Mouse (Mus musculus) frontal cortex, adult 2 months (tissue): Measurements from ENCODE around the gene Fam122a. TPM values are rescaled to one million over a fixed set of nuclear protein-coding genes. Genes with fewer than 3 reads are reported as not detected.

ENCODE experiments used
- DNase-seq, 2 experiments: peaks; one replicate each; pipeline ENCODE4 v3.0.0; 2022; ENCODE audit warnings: low spot score in 1 of 2; ENCODE audit errors: extremely low spot score in 1 of 2
- polyA plus RNA-seq: library from polyadenylated mRNA; depleted of rRNA; stranded (reverse); fragments of >200 nt; gene quantifications from 2 replicates; pipeline ENCODE4 v1.2.3, GENCODE M21; 2012

Gene Fam122a
- polyA plus RNA-seq, 1 experiment = 25.9 TPM

- DNase-seq = no peak
Observed at GRCm38 (mm10) chr19:24491824-24492223, 14.7 kb upstream of the Fam122a start.

GRCm38 (mm10) chr19:24490275-24490674, 13.1 kb upstream of the Fam122a start:
- DNase-seq = no peak

DNA sequence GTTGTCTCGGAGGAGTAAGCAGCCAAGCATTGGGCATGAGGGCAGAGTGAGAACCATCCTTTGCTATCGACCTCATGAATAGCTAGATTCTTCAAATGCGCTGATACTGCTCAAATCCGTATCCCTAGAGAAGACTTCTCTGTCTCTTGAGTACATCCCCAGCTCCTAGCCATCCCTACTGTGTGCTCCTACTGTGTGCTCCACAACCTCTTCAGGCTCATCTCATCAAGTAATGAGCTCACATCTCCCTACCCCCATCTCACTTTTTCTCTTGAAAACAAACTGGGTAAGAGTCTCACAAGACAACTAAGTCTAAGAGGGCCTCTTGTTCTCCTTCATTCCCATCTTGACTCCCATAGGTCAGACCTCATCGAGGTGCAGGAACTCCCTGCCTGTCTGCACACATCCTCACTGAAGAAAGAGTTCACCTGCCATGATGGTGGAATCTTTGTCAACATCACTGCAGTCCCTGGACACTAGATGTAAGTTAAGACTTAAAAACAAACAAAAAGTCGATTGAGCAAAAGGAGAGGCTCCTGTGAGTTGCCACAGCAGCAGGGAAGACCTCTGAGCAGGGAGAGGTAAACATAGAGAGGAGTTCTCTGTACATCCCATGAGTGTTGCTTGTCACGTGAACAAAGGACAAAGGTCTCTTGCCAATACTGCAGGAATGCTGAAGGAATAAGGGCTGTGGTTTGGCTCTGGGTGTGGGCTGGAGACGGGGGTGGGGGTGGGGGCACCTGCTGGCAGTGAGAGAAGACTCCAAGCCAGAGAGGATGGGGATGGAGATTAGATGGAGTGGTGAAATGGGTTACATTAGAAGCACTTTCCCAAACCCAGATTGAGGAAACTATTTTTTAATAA, 9.5 kb upstream of the Fam122a start:
- no peak for DNase-seq

DNA sequence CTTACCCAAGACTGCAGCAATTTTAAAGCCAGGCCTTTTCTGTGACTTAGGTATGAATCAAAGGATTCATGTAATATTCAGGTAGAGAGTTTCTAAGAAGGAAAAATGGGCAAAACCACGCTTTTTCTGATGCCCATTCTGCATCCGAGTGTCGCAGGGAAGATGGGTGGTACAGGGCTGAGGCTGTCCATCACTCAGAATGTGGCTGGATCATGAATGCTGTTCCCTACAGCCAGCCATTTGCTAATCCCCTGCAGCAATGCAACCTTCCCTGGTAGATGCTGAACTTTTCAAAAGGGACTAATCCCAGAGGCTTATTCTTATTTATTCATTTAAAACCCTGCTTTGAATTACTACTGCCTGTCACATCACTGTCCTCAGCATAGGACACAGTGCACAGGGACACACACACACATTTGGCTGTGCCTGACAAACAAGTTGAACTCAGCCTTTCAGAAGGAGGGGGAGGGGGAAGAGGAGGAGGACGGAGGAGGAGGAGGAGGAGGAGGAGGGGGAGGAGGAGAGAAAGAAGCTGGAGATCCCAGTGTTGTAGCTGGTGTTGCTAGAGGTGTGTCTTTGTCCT, 7.5 kb upstream of the Fam122a start:
- no peak for DNase-seq

GRCm38 (mm10) chr19:24480916-24481315, 3.8 kb upstream of the Fam122a start:
- DNase-seq = no peak

- DNase-seq = no peak
Observed at GRCm38 (mm10) chr19:24476461-24476860, 695 bp downstream of the Fam122a start.

GRCm38 (mm10) chr19:24475281-24475680, 1.9 kb downstream of the Fam122a start:
- DNase-seq = no peak

GRCm38 (mm10) chr19:24472512-24472911, 4.6 kb downstream of the Fam122a start:
- no peak for DNase-seq

GRCm38 (mm10) chr19:24471538-24471937, 5.6 kb downstream of the Fam122a start:
- DNase-seq = no peak

- no peak for DNase-seq
Observed at GRCm38 (mm10) chr19:24469216-24469615, 7.9 kb downstream of the Fam122a start.

DNA sequence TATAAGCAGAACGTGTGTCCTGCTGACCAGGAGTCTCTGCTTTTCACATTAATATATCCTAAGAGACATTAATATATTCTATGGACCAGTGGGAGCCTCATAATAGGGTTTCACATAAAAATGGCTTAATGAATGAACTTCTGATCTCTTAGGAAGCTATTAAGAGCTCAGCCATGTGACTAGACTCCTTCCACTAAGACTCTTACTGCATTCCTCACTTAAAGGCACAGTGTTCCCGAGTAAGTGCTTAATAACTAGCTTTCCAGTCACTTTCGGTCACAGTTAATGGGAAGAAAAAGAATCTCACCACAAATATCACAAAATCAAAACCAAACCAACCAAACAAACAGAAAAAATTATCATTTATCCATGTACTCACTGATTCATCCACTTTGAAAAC, 8.5 kb downstream of the Fam122a start:
- no peak for DNase-seq

DNA sequence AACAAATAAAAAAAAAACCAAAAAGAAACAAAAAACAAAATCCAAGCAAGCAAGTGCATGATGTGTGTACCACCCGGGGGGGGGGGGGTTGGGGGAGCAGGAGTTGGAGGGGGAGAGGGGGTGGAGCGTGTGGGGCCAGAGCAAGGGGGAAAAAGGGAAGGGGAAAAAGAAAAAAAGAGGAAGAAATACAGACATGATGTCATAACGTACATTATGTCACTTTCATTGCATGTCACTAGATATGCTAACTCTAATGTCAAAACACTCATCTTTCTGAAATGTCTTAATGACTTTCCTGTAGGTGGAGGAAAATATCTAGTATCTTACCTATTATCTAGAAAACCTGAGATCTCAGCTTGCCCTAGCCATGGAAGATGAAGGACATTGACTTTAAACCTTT, 14.1 kb downstream of the Fam122a start:
- DNase-seq = no peak

DNA sequence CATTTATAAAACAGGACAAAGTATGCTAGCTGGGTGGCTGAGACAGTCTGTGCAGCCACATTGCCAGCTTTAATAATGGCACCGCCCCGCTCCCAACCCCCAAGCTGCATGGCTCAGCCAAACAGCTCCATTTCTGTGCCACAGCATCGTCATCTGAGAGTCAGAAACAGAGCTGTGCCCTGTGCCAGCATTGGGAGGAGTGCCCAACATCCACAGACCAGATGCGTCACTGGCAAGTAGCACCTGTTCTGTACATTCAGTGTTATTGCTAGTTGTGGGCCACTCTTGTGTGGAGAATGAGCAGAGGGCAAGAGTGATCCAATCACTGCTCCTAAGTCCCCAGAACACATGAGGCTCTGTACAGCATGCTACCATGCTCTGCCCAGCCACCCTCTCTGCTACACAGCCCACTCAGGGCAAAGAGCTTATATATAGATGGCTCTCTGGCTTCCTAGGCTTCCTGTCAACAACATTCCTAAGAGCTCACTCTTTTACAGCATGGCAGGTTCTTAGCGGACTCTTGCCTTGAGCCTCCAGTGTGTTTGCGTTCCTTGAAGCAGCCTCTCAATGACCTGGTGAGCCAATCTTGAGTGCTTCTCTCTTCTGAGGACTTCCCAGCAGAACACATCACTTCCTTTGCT, 20.4 kb downstream of the Fam122a start:
- peak; percentile 17 to 50 for DNase-seq

DNA sequence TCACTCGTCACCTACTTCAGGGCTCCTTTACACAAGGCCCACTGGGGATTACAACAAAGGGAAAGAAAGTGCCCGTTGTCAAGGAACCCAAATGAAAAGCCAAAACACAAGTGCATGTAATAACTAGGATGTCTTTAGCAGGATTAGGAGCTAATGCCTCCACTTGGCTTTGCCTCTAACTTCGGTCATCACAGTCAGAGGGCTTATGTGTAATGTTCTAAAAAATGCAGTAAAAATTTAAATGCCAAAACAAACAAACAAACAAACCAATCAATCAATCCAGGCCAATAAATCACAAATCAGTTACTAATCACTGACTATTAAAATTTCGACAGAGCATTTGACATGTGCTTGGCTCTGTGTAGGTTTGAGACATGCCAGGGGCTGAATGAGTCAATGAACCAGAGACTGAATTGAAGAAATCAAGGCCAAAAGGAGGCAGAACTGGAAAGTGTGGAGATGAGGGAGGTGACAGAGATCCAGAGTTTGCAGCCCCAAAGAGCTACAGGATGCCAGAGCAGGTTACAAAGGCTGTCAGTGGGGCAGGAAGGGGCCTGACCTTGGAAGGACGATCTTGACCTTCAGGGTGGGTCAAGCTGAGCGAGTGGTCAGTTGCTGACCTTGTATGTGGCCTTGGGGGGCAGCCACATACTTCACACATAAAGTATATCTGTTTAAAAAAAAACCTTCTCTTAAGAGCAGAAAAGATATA, 21.8 kb downstream of the Fam122a start:
- DNase-seq = no peak

DNA sequence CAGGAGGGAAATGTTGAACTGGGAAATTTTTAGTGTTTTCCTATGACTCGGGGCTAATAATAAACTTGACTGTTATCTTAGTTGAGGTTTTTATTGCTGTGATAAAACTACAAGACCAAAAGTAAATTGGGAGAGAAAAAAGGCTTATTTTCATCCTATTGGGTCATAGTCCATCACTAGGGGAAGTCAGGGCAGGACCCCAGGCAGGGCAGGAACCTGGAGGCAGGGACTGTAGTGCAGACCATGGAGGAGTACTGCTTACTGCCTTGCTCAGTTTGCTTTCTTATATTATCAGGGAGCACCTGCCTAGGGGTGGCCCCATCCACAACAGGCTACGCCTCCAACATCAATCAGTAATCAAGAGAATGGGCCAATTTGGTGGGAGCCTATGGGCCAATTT, 22.7 kb downstream of the Fam122a start:
- no peak for DNase-seq

- peak in 1 of 2 experiments; percentile 23 for DNase-seq
Observed at GRCm38 (mm10) chr19:24453379-24453778, 23.8 kb downstream of the Fam122a start.

GRCm38 (mm10) chr19:24452441-24452898, 24.7 kb downstream of the Fam122a start:
- no peak for DNase-seq

- no peak for DNase-seq
Observed at GRCm38 (mm10) chr19:24451626-24452025, 25.5 kb downstream of the Fam122a start.

- DNase-seq = no peak
Observed at GRCm38 (mm10) chr19:24450740-24451139, 26.4 kb downstream of the Fam122a start.

DNA sequence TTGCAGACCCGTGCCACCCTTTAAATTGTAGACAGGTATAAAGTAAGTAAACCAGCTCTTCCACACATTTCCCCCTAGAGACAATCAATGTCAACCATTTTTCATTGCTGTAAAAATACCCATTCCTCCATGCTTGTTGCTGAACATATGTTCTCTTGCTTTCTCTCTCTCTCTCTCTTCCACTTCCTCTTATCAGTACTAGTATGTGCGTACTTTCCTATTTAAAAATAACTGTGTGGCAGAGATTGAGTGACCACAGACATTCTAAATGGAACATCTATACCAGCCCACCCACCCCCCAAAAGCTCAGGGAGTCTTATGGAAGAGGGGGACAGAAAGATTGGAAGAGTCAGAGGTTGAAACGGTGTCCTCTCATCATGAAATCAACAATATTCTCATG, 32.8 kb downstream of the Fam122a start:
- DNase-seq = no peak

DNA sequence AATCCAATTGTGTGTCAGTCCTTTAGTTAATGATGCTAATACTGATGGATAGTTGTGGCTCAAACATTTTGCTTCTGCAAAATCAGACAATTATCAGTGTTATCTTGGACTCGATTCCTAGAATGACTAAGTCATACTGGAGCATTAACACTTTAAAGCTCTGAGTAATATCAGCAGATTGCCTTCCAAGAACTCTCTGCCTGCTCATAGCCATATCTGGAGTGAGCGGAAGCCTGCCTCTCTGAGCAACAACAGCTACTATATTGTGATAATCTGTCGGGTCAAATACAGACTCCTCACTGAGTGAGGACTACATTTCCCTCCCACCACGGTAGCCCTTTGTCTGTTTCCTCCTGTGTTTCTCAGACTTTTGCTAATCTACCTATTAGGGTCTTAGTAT, 37.4 kb downstream of the Fam122a start:
- no peak for DNase-seq
